ENCODE assay signal across 18 mouse cellular contexts in the genomic region with DNA sequence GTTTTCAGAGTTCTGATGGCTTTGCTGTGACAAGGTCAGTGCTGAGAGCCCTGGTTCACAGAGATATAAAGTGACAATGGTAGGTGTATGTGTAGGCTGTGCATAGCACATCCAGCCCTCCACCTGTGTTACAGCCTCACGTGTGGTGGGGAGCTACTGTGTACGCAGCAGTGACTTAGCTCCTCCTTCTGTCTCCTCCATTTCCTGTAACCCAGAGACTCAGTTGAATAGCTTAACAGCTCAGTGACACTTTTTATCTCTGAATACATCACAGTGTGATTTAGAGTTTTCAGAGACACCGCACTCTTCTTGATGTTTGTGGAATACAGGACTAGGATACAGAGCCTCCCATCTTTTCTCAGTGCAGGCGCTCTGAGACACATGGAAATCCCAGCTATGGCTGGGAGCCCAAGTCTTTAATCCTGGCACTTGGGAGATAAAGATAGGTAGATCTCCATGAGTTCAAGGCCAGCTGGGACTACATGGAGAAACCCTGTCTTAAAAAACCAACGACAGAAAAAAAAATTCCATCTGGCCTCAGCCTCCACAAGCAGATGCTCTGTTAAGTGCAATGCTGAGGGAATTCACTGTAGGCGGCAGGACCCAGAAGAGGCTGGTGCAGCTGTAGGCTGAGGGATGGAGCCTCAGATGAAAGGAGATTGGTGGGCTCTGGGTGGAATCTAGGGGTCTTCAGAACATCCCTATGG. TPM values are rescaled to one million over a fixed set of nuclear protein-coding genes. Genes with fewer than 3 reads are reported as not detected.
DNase-seq lines count a peak whose midpoint lies in the region; ATAC-seq and TF ChIP-seq lines count a peak whose summit lies in the region.
"Had no signal": no experiment of that assay in that cellular context is flagged by ENCODE, and none has a peak within 500 bp of the region (broad histone marks: within the 10 kb centered on the region; RNA-seq: fewer than 3 reads in every experiment).

No protein-coding gene starts in this region.

- no peak for ATAC-seq in cerebellum, adult (ENCODE audit: insufficient number of reproducible peaks, low FRiP score, low TSS enrichment)

- H3K4me1 ChIP-seq in olfactory bulb, adult 2 months (ENCODE audit: control insufficient read depth, insufficient read depth, low read length) = peaks cover 6% of the 10 kb centered on the region
- H3K4me1 ChIP-seq: stomach, embryonic 15.5 days had no signal

- no peak for TF ChIP-seq CTCF in olfactory bulb, adult 2 months (IDR thresholded peaks at IDR 0.05; ENCODE audit: insufficient read depth, low read depth, low read length)

- 68% methylated on average over 6 of the region's 6 CpGs for WGBS in olfactory bulb, adult 2 months

- H3K4me3 ChIP-seq in olfactory bulb, adult 2 months (ENCODE audit: insufficient read depth, low read depth, low read length) = no peak overlapping the region
- H3K4me3 ChIP-seq: heart, embryonic 13.5 days; hindbrain, embryonic 15.5 days; kidney, embryonic 15.5 days; limb, embryonic 13.5 days; stomach, embryonic 15.5 days had no signal

- H3K27ac ChIP-seq in olfactory bulb, adult 2 months (ENCODE audit: insufficient read depth, low read depth, low read length) = peak overlapping the region; percentile 34; the same call in 1 of the 2 replicates
- H3K27ac ChIP-seq: heart, embryonic 13.5 days; hindbrain, embryonic 15.5 days; kidney, embryonic 15.5 days; limb, embryonic 13.5 days; stomach, embryonic 15.5 days had no signal

- TF ChIP-seq POLR2A in olfactory bulb, adult 2 months (IDR thresholded peaks at IDR 0.05; ENCODE audit: insufficient read depth, low read depth, low read length) = no peak

- peak; percentile 75 for DNase-seq in layer of hippocampus, adult 11-12 months (ENCODE audit: low spot score)
- no peak for DNase-seq in layer of hippocampus, postnatal 10 days (ENCODE audit: low spot score in 2 of 2)
- DNase-seq in layer of hippocampus, adult 8-10 months (ENCODE audit: low spot score in 2 of 2) = peak; percentile 72 to 74
- DNase-seq in thymus, postnatal 36 days = peak; percentile 48 to 72
- DNase-seq in adrenal gland, postnatal 10 days = no peak
- no peak for DNase-seq in spleen, adult 18-20 months
- DNase-seq: B cell, adult 2 months; gastrocnemius, postnatal 14 days; lung, adult 2 months had no signal

RNA-seq across cellular contexts. Expression of gene Armc7, which starts 6.2 kb away (rescaled TPM):
- total RNA-seq in layer of hippocampus, postnatal 10 days (2021) = 10 to 100 TPM; 10.3 to 11.1 TPM
- total RNA-seq in layer of hippocampus, adult 8-10 months (2022) = 10 to 100 TPM in 3 of 4 experiments, 1 to 10 TPM in 1; 10.0 to 16.7 (median 13.0) TPM
- polyA plus RNA-seq in olfactory bulb, adult 2 months (2012; ENCODE audit: insufficient read depth, insufficient read length, low replicate concordance, missing spikeins) = not detected in 2 replicates
- 1 to 10 TPM; 5.8 to 7.9 TPM for total RNA-seq in adrenal gland, postnatal 10 days (2021)

RNA-seq across cellular contexts. Expression of gene Nt5c, which starts 10.0 kb away (rescaled TPM):
- total RNA-seq in layer of hippocampus, postnatal 10 days (2021) = 10 to 100 TPM; 79.9 to 81.3 TPM
- total RNA-seq in layer of hippocampus, adult 8-10 months (2022) = 10 to 100 TPM; 58.8 to 68.5 (median 66.3) TPM
- not detected in 2 replicates for polyA plus RNA-seq in olfactory bulb, adult 2 months (2012; ENCODE audit: insufficient read depth, insufficient read length, low replicate concordance, missing spikeins)
- 10 to 100 TPM; 70.2 to 70.9 TPM for total RNA-seq in adrenal gland, postnatal 10 days (2021)

RNA-seq across cellular contexts. Expression of gene Slc16a5, which starts 19.4 kb away (rescaled TPM):
- not detected for total RNA-seq in layer of hippocampus, postnatal 10 days (2021)
- total RNA-seq in layer of hippocampus, adult 8-10 months (2022) = under 1 TPM in 1 of 4 experiments, not detected in 3; 0.21 TPM
- not detected in 2 replicates for polyA plus RNA-seq in olfactory bulb, adult 2 months (2012; ENCODE audit: insufficient read depth, insufficient read length, low replicate concordance, missing spikeins)
- total RNA-seq in adrenal gland, postnatal 10 days (2021) = 1 to 10 TPM in 1 of 2 experiments, under 1 TPM in 1; 0.88 to 3.5 TPM
- total RNA-seq: adrenal gland, adult 18-20 months; gastrocnemius, postnatal 14 days had no signal

RNA-seq across cellular contexts. Expression of gene Jpt1, which starts 32.5 kb away (rescaled TPM):
- total RNA-seq in layer of hippocampus, postnatal 10 days (2021) = 100 to 1,000 TPM; 315 to 332 TPM
- 100 to 1,000 TPM; 109 to 139 (median 124) TPM for total RNA-seq in layer of hippocampus, adult 8-10 months (2022)
- polyA plus RNA-seq in olfactory bulb, adult 2 months (2012; ENCODE audit: insufficient read depth, insufficient read length, low replicate concordance, missing spikeins) = not detected in 2 replicates
- 100 to 1,000 TPM; 113 to 123 TPM for total RNA-seq in adrenal gland, postnatal 10 days (2021)

RNA-seq across cellular contexts. Expression of gene Trim80, which starts 41.4 kb away (rescaled TPM):
- under 1 TPM in 1 of 2 experiments, not detected in 1; 0.18 TPM for total RNA-seq in layer of hippocampus, postnatal 10 days (2021)
- not detected for total RNA-seq in layer of hippocampus, adult 8-10 months (2022)
- not detected in 2 replicates for polyA plus RNA-seq in olfactory bulb, adult 2 months (2012; ENCODE audit: insufficient read depth, insufficient read length, low replicate concordance, missing spikeins)
- total RNA-seq in adrenal gland, postnatal 10 days (2021) = under 1 TPM in 1 of 2 experiments, not detected in 1; 0.21 TPM
- total RNA-seq: gastrocnemius, postnatal 14 days; megakaryocyte, adult 5-6 weeks had no signal
- polyA plus RNA-seq: hindbrain, embryonic 15.5 days had no signal

Comparison
In these comparisons a context has a peak if more than half of its experiments do, and no peak if none do; other contexts are left out.
1. DNase-seq: peak in layer of hippocampus, adult 11-12 months (single experiment), layer of hippocampus, adult 8-10 months (2 of 2) and thymus, postnatal 36 days (2 of 2); none in layer of hippocampus, postnatal 10 days (0 of 2), adrenal gland, postnatal 10 days (single experiment) and spleen, adult 18-20 months (0 of 2).